Mouse (Mus musculus) CH12.LX (cell line): ENCODE data around the gene Anapc7. TPM values are rescaled to one million over a fixed set of nuclear protein-coding genes. Genes with fewer than 3 reads are reported as not detected.

Experiments
- DNase-seq: peaks from one replicate; pipeline ENCODE4 v3.0.0-alpha.2; 2013; ENCODE audit errors: extremely low read depth
- H3K27ac ChIP-seq: 2 replicates; pipeline ENCODE4 v1.5.1; 2012; ENCODE audit warnings: low read depth, mild to moderate bottlenecking, control low read depth, moderate library complexity; ENCODE audit not compliant: insufficient read depth
- H3K27me3 ChIP-seq: replicated peaks from 2 replicates; pipeline ENCODE3; 2012; ENCODE audit warnings: inconsistent platforms
- H3K36me3 ChIP-seq, 2 experiments: replicated peaks in 1 of 2; 2 replicates each; pipeline versions ENCODE3 to v1.6.1; 2012; ENCODE audit warnings: inconsistent platforms in 1 of 2, low read length in 1 of 2, mild to moderate bottlenecking in 1 of 2, mixed read lengths in 1 of 2, moderate library complexity in 1 of 2; ENCODE audit not compliant: control insufficient read depth in 1 of 2, insufficient read depth in 1 of 2
- H3K4me1 ChIP-seq, 2 experiments: 2 replicates each; pipeline ENCODE4 v1.6.1; 2012; ENCODE audit warnings: inconsistent platforms in 1 of 2, moderate library complexity in 1 of 2; ENCODE audit not compliant: insufficient read depth in 2 of 2, control insufficient read depth in 1 of 2
- H3K4me2 ChIP-seq: 2 replicates; pipeline ENCODE4 v1.6.1; 2012; ENCODE audit warnings: low read depth, mild to moderate bottlenecking, control low read depth; ENCODE audit not compliant: poor library complexity, insufficient read depth, severe bottlenecking
- H3K4me3 ChIP-seq, 3 experiments: fragments of 150-350 bp in 1 of 3; sonication (generic) in 1 of 3; replicated peaks in 1 of 3; 2 replicates each; pipeline versions ENCODE3 to v1.5.1; 2011 to 2012; ENCODE audit warnings: low read depth in 2 of 3, low read length in 2 of 3, mild to moderate bottlenecking in 2 of 3, moderate library complexity in 2 of 3, control low read depth in 1 of 3, improper control_type of control experiment in 1 of 3, inconsistent platforms in 1 of 3, mixed read lengths in 1 of 3; ENCODE audit not compliant: poor library complexity in 1 of 3
- H3K79me2 ChIP-seq: replicated peaks from 2 replicates; pipeline ENCODE4 v1.6.1; 2012; ENCODE audit warnings: mild to moderate bottlenecking, moderate library complexity; ENCODE audit not compliant: control insufficient read depth, poor library complexity, insufficient read depth, severe bottlenecking; ENCODE audit errors: extremely low read depth
- H3K9ac ChIP-seq: 2 replicates; pipeline ENCODE4 v1.6.1; 2012; ENCODE audit warnings: low read depth, mild to moderate bottlenecking, control low read depth, moderate library complexity; ENCODE audit not compliant: insufficient read depth
- H3K9me3 ChIP-seq: replicated peaks from 2 replicates; pipeline ENCODE3; 2012; ENCODE audit warnings: low read length, inconsistent platforms, mixed read lengths
- CHD1 ChIP-seq: IDR thresholded peaks from 2 replicates; pipeline ENCODE4 v1.6.1; 2012; ENCODE audit warnings: low read depth, low read length, improper control_type of control experiment, inconsistent platforms
- E2F4 ChIP-seq: IDR thresholded peaks from 2 replicates; pipeline ENCODE4 v1.6.1; 2011; ENCODE audit warnings: low read depth, low read length, improper control_type of control experiment; ENCODE audit not compliant: insufficient replicate concordance
- GABPA ChIP-seq: IDR thresholded peaks from 2 replicates; pipeline ENCODE4 v1.6.1; 2012; ENCODE audit warnings: low read depth, low read length, improper control_type of control experiment, inconsistent platforms; ENCODE audit not compliant: insufficient replicate concordance
- HCFC1 ChIP-seq: IDR thresholded peaks from 2 replicates; pipeline ENCODE4 v1.6.1; 2012; ENCODE audit warnings: low read depth, mild to moderate bottlenecking, inconsistent platforms, low read length, improper control_type of control experiment
- IRF4 ChIP-seq: IDR thresholded peaks from 2 replicates; pipeline ENCODE4 v1.6.1; 2014; ENCODE audit warnings: low read depth, mild to moderate bottlenecking, inconsistent platforms, low read length, improper control_type of control experiment
- JUND ChIP-seq: conservative IDR thresholded peaks from 2 replicates; pipeline ENCODE4 v1.6.1; 2011; ENCODE audit warnings: low read depth, low read length, improper control_type of control experiment
- KAT2A ChIP-seq: IDR thresholded peaks from 2 replicates; pipeline ENCODE4 v1.6.1; 2012; ENCODE audit warnings: low read length, improper control_type of control experiment, inconsistent platforms; ENCODE audit not compliant: insufficient replicate concordance
- MAFK ChIP-seq: IDR thresholded peaks from 2 replicates; pipeline ENCODE4 v1.6.1; 2011; ENCODE audit warnings: low read length, improper control_type of control experiment; ENCODE audit not compliant: insufficient replicate concordance
- MAZ ChIP-seq: IDR thresholded peaks from 2 replicates; pipeline ENCODE4 v1.6.1; 2012; ENCODE audit warnings: low read depth, mild to moderate bottlenecking, inconsistent platforms, low read length, improper control_type of control experiment, moderate library complexity
- MXI1 ChIP-seq: IDR thresholded peaks from 2 replicates; pipeline ENCODE4 v1.6.1; 2011; ENCODE audit warnings: mild to moderate bottlenecking, low read depth, low read length, improper control_type of control experiment
- NRF1 ChIP-seq: IDR thresholded peaks from 2 replicates; pipeline ENCODE4 v1.6.1; 2014; ENCODE audit warnings: low read depth, mild to moderate bottlenecking, inconsistent platforms, low read length, improper control_type of control experiment, moderate library complexity
- POLR2AphosphoS2 ChIP-seq: IDR thresholded peaks from 2 replicates; pipeline ENCODE4 v1.6.1; 2011; ENCODE audit warnings: low read depth, low read length, improper control_type of control experiment
- RAD21 ChIP-seq: IDR thresholded peaks from 2 replicates; pipeline ENCODE4 v1.6.1; 2011; ENCODE audit warnings: low read depth, mild to moderate bottlenecking, low read length, improper control_type of control experiment, moderate library complexity
- RCOR1 ChIP-seq: conservative IDR thresholded peaks from 2 replicates; pipeline ENCODE4 v1.6.1; 2012; ENCODE audit warnings: low read depth, mild to moderate bottlenecking, inconsistent platforms, low read length, improper control_type of control experiment
- SIN3A ChIP-seq: IDR thresholded peaks from 2 replicates; pipeline ENCODE4 v1.6.1; 2012; ENCODE audit warnings: low read length, improper control_type of control experiment, inconsistent platforms
- SMC3 ChIP-seq: IDR thresholded peaks from 2 replicates; pipeline ENCODE4 v1.6.1; 2011; ENCODE audit warnings: low read depth, low read length, improper control_type of control experiment
- TCF12 ChIP-seq: IDR thresholded peaks from 2 replicates; pipeline ENCODE4 v1.6.1; 2014; ENCODE audit warnings: low read depth, mild to moderate bottlenecking, inconsistent platforms, low read length, improper control_type of control experiment
- UBTF ChIP-seq: IDR thresholded peaks from 2 replicates; pipeline ENCODE4 v1.6.1; 2012; ENCODE audit warnings: low read depth, mild to moderate bottlenecking, inconsistent platforms, low read length, improper control_type of control experiment, moderate library complexity
- ZC3H11A ChIP-seq: IDR thresholded peaks from 2 replicates; pipeline ENCODE4 v1.6.1; 2012; ENCODE audit warnings: low read depth, mild to moderate bottlenecking, inconsistent platforms, low read length, improper control_type of control experiment
- ZKSCAN1 ChIP-seq: IDR thresholded peaks from 2 replicates; pipeline ENCODE4 v1.6.1; 2012; ENCODE audit warnings: low read depth, inconsistent platforms, low read length, improper control_type of control experiment, borderline replicate concordance
- ZMIZ1 ChIP-seq: IDR thresholded peaks from 2 replicates; pipeline ENCODE4 v1.6.1; 2012; ENCODE audit warnings: low read depth, mild to moderate bottlenecking, inconsistent platforms, low read length, improper control_type of control experiment
- ZNF384 ChIP-seq: IDR thresholded peaks from 2 replicates; pipeline ENCODE4 v1.6.1; 2012; ENCODE audit warnings: low read depth, low read length, improper control_type of control experiment, inconsistent platforms
- dilution Hi-C: fragments of 300-500 bp; cut with MboI; formaldehyde crosslinking; loops from 2 replicates; pipeline ENCODE4 v1.14.3; 2020; ENCODE audit warnings: low sequenced_read_pairs; ENCODE audit not compliant: extremely low pct_unique_long_range_greater_than_20kb, extremely low pct_ligation_motif_present
- in situ Hi-C: fragments of 300-500 bp; cut with MboI; formaldehyde crosslinking; loops from 3 replicates; pipeline ENCODE4 v1.14.3; 2019; ENCODE audit warnings: low sequenced_read_pairs, low pct_ligation_motif_present, low pct_unique_long_range_greater_than_20kb, mixed read lengths
- polyA plus RNA-seq: library from polyadenylated mRNA; unstranded; fragments of >175 nt; gene quantifications from 2 replicates; pipeline ENCODE4 v1.2.1, GENCODE M21; 2012; ENCODE audit warnings: low read depth; ENCODE audit not compliant: insufficient read length
- total RNA-seq, 2 experiments: library from RNA; depleted of rRNA; stranded (reverse); fragments of 300-350 nt in 1 of 2; fragments of >200 nt in 1 of 2; gene quantifications; 2 replicates each; pipeline ENCODE4 v1.2.3; 2012 to 2014

Gene Anapc7
- total and polyA plus RNA-seq, 3 experiments: 21.3 to 43.3 (median 39.4) TPM

GRCm38 (mm10) chr5:122453188-122453587 is 31.7 kb downstream of the Anapc7 start:
- Histone ChIP-seq H3K4me3 (no peak overlapping the region), H3K9ac (no peak overlapping the region), H3K4me1 (no peaks in the 10 kb centered on the region), H3K9me3 (no peaks in the 10 kb centered on the region), H3K36me3 (peaks cover 56 to 92% of the 10 kb centered on the region in 2 experiments), H3K27me3 (no peaks in the 10 kb centered on the region), H3K4me2 (no peak overlapping the region), H3K79me2 (no peaks in the 10 kb centered on the region), H3K27ac (no peak overlapping the region)
- in situ Hi-C loops: no loop called here
- no peak for DNase-seq
- TF ChIP-seq E2F4 (no peak), UBTF (no peak), CHD1 (no peak), RAD21 (no peak), MAFK (no peak), ZC3H11A (no peak), SMC3 (no peak), MAZ (no peak), POLR2AphosphoS2 (no peak), JUND (no peak), GABPA (no peak), SIN3A (no peak), KAT2A (no peak), ZKSCAN1 (no peak)
- dilution Hi-C loops: no loop called here

GRCm38 (mm10) chr5:122454442-122454841 is 32.9 kb downstream of the Anapc7 start:
- in situ Hi-C loops (no loop called here), dilution Hi-C loops (no loop called here)
- Histone ChIP-seq H3K9ac (no peak overlapping the region), H3K27me3 (no peaks in the 10 kb centered on the region), H3K4me2 (no peak overlapping the region), H3K4me3 (no peak overlapping the region), H3K4me1 (no peaks in the 10 kb centered on the region), H3K9me3 (no peaks in the 10 kb centered on the region), H3K36me3 (peaks cover 68 to 96% of the 10 kb centered on the region in 2 experiments), H3K79me2 (no peaks in the 10 kb centered on the region), H3K27ac (no peak overlapping the region)
- no peak for TF ChIP-seq MXI1
- no peak for TF ChIP-seq UBTF
- no peak for TF ChIP-seq E2F4
- TF ChIP-seq ZNF384: no peak
- no peak for TF ChIP-seq ZKSCAN1
- no peak for TF ChIP-seq IRF4
- no peak for TF ChIP-seq HCFC1
- no peak for TF ChIP-seq SMC3
- no peak for TF ChIP-seq RCOR1
- TF ChIP-seq ZMIZ1: no peak
- TF ChIP-seq TCF12: no peak
- no peak for TF ChIP-seq NRF1
- no peak for TF ChIP-seq POLR2AphosphoS2
- TF ChIP-seq RAD21: no peak
- TF ChIP-seq MAZ: no peak
- no peak for TF ChIP-seq GABPA
- DNase-seq: no peak
